Mouse (Mus musculus) neural tube, embryonic 10.5 days (tissue): ENCODE data around the gene Traf3ip3.
A peak's percentile ranks its signal among the peaks of the same experiment; 100 is the strongest.

Experiments
- DNase-seq: peaks from one replicate; pipeline ENCODE4 v3.0.0-alpha.2; 2017; ENCODE audit warnings: low spot score; ENCODE audit errors: extremely low spot score

Traf3ip3 gene

GRCm38 (mm10) chr1:193160317-193161032, 41.0 kb downstream of the Traf3ip3 start:
- peak; percentile 58 for DNase-seq

GRCm38 (mm10) chr1:193159613-193160012, 41.9 kb downstream of the Traf3ip3 start:
- no peak for DNase-seq

- no peak for DNase-seq
Observed at GRCm38 (mm10) chr1:193159163-193159562, 42.3 kb downstream of the Traf3ip3 start.

DNA sequence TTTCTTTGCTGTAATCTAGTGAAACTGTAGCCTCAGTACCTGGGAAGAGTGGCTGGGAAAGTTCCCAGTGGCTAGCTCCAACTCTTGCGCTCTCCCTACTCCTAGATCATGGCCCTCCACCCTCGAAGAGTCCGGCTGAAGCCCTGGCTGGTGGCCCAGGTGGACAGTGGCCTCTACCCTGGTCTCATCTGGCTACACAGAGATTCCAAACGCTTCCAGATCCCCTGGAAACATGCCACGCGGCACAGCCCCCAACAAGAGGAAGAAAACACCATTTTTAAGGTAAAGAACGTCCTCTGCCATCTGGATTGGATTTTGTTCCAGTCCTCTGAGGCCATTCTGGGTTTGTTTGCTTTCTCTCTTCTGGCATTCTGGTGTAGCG, 44.4 kb downstream of the Traf3ip3 start:
- no peak for DNase-seq

DNA sequence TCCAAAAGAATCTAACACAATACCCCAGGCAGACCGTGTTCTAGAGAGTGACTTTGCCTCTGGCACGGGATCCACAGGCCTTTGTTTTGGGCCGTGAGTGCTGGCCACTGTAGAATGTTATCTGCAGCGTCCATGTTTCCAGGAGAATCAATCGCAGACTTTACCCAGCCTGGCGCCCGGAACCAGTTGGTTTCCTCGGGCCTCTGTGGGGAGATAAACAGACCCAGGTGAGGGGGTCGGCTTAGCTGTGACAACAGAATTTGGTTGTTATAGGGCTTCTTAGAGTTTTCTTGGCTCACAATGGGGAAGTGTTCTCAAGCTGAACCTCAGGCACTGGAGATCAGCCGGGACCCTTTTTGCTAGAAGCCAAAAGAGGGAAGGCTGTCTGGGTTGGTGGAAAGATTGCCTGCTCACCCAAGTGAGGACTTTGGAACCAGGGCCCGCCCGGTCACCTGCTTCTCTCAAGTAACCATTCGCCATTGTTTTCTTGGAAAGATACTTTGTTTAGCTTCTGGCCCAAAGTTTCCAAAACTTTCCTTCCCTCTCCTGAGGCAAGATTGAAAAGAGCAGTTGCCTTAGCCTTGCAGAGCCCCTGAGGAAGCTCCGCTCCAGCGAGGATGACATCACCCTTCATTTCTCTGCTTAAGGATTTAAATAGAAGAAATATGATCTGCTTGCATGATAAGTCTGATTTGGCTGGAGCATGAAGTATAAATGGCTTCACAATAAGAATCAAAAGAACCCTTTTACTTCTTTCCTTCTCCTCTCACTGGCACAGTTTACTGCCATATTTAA, 45.0 kb downstream of the Traf3ip3 start:
- DNase-seq = no peak

DNA sequence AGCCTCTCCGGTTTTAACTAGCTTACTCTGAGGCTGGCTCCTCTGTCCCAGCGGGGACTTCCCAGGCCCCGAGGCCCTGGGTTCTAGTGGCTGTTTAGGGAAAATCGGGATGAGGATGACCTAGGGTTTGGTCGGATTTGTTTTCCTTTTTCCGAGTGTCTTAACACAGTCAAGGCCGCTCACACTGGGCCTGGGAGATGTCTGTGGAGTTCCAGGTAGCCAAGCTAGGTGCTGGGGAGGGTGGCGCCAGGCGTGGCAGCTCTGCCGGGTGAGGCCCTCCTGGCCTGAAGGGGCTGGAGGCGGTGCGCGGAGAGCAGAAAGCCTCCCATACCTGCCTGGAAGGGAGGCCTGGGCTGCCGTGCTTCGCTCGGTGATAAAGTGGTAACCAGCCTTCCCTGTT, 47.9 kb downstream of the Traf3ip3 start:
- no peak for DNase-seq

- DNase-seq = peak; percentile 45
Observed at GRCm38 (mm10) chr1:193152872-193153271, 48.6 kb downstream of the Traf3ip3 start, which contains the start of gene Irf6. TSS of gene Irf6 (plus strand) at chr1:193153111.

DNA sequence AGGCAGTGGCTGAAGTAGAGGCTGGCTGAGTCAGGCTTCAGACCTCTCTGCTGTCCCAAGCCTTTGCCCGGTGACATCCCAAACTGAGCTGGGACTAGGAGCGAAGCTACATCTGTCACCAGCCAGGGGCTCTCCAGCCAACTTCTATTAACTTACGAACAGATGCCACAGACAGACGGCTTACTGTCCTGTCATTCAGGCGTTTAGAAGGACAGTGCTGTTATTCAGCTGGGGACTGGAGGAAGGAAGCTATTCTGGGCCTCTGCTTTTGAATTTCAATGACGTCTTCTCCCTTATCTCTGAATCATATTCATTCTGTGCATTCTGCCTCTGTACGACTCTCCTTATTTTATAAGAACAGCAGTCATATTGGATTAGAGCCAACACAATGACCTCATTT, 50.4 kb downstream of the Traf3ip3 start:
- DNase-seq = no peak

DNA sequence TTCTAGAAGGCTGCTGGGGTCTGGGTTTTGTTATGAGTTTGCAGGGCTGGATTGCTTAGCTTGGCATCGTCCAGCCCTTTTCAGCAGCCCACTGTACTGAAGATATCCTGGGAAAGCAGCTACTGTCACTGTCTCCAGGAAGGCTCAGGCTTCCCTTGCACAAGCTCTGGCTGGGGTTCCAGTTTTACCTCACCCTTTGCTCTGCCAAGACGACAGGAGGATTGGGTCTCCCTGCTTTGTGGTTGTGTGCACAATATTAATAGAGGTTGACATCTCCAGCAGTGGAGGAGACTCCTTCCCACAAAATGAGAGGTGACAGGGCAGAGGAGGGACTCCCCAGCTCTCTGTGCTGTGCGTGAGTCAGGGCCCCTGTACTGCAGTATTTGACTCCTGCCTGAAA, 52.3 kb downstream of the Traf3ip3 start:
- no peak for DNase-seq

DNA sequence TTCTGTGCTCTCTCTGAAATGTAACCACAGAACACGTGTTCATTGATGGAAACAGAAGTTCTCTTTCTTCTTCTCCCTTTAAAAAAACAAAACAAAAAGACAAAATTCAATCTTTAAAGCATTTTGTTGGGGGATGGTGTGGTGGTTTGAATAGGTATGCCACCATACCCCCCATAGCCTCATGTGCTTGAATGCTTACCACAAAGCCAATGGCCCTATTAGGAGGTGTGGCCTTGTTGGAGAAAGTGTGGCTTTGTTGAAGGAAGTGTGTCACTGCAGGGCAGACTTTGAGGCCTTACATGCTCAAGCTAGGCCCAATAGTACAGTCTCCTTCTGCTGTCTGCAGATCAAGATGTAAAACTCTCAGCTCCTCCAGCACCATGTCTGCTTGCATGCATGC, 55.1 kb downstream of the Traf3ip3 start:
- no peak for DNase-seq

DNA sequence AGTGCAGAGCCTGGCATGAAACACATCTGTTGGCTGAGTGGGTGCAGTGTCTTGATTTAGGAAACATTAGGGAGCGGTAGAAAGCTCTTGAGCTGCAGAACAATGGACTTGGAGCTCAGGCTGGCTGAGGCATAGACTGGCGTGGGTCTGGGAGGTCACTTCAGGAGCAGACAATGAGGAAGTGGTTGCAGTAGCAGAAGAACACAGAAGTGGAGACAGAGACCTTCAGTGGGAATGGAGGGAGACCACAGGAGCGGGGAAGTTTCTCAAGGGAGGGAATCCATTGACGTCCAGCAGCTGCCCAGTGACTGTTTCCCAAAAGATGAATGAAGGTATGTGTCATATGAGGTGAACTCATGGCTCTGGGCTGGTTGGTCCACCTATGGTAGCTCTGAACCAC, 56.4 kb downstream of the Traf3ip3 start:
- DNase-seq = no peak

- no peak for DNase-seq
Observed at GRCm38 (mm10) chr1:193144516-193144915, 57.0 kb downstream of the Traf3ip3 start.

DNA sequence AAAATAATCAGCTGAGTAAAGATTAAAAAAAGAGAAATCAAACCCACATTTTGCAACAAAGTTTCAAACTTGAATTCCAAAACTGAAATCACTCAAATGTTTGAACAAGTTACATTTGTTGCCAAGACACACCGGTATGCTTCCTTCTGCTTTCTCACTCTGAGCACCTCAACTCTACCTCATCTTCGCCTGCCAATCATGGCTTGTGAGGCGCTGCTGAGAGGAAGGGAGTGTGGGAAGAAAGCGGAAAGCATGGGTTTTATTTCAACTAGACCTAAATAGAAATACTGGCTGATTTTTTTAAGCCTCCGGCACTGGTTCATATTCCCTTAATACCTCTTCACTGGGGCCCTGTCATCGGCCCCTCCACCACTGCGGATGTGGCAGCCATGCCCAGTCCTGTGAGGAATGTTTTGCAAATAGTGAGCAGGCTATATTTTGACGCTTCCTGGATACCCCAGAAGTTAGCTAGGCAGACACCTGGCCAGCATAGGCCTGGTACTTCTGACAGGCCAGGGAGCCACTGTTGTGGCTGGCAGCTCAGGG, 58.9 kb downstream of the Traf3ip3 start:
- DNase-seq = no peak

DNA sequence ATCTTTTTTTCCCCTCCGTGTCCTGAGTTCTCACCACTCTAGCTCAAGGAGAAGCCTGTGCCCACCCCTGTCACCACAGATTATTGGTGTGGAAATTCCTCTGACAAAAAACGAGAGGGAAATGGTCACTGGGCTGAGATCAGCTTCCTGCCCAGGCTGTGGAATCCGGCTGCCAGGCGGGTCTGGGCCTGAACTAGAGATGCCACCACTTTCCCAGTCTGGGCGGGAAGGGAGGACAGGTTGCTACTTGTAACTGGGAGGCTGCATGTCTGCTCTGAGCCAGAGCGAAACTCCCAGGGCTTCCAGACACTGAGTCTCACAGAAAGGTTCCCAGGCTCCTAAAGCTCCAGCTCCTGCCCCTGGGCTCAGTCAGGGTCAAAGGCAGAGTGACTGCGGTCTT, 60.4 kb downstream of the Traf3ip3 start:
- no peak for DNase-seq

DNA sequence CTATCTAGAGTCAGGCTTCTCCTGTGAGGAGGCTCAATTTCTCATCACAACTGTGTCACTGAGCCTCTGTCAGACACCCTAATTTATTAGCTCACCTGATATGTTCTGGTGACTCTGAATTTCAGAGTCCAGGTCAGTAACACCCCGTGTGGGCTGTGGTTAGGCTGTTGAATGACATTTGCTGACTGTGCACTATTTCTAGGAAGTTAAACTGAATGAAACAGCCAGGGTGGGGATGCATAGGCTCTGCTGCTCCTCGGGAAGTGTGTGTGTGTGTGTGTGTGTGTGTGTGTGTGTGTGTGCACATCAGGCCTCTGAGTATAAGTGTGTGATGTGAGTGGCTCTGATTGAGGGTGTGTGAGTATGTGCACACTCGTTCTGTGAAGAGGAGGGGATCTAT, 62.8 kb downstream of the Traf3ip3 start:
- DNase-seq = no peak

- DNase-seq = no peak
Observed at GRCm38 (mm10) chr1:193138087-193138486, 63.4 kb downstream of the Traf3ip3 start.

DNA sequence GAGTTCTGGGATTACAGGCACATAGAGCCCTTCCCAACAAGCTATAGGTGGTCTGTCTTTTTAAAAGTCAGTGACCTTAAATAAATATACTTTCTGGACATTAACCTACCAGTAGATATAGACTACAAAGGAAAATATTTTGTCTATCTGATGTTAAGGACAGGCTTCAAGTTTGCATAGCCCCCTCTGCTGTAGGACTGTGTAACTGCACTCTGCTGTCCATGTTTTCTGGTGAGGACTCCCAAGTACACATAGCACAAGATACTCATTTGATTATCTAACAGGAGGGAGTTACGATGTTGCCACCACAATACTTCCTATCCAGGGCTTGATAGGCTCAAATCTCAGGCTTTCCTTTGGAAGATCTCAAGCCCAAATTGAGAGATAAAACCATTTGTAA, 67.8 kb downstream of the Traf3ip3 start:
- DNase-seq = no peak

DNA sequence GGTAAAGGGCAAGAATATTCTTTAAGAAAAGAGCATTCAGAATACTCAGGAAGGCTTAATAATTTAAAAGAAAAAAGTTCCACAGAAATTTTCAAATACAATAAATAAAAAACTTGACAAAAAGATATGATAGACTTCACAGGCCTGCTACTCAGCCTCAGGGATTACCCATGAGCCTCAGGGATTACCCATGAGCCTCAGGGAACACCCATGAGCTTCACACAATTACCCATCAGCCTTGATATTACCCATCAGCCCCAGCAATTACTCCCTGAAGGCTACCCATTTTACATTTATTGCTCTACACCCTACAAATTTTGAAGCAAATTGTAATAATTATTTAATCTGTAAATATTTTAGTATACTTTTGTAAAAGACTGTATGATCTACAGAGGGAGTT, 69.1 kb downstream of the Traf3ip3 start:
- no peak for DNase-seq

DNA sequence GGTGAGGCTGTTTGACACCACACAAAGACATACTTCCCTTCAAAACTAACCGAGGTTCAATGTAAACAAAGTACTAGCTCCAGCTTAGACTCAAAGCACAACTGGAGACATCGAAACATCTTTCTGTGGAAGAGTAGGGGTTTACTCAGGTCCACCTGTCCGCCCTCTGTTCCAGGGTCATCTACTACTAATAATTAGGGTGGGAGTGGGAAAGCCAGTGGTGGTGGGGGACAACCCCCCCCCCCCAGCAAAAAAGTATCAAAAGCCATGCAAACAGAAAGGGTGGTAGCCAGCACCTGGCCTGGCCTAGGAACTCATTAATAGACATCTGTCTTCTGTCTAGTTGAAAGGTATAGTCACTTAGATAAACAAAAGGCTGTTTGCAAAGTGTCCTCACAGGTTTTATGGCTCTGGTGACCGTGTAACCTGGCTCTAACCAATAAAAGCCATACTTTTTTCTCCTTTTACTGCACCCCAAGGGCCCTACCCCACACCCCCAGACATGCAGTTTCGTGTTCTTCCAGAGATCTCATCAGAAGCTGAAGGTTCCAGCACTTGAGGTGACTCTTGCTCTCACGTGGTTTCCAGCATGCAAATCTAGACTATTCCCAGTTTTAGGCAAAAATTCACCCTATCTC, 70.1 kb downstream of the Traf3ip3 start:
- no peak for DNase-seq

GRCm38 (mm10) chr1:193130839-193131238, 70.7 kb downstream of the Traf3ip3 start:
- DNase-seq = no peak

GRCm38 (mm10) chr1:193130456-193130825, 71.1 kb downstream of the Traf3ip3 start:
- no peak for DNase-seq

DNA sequence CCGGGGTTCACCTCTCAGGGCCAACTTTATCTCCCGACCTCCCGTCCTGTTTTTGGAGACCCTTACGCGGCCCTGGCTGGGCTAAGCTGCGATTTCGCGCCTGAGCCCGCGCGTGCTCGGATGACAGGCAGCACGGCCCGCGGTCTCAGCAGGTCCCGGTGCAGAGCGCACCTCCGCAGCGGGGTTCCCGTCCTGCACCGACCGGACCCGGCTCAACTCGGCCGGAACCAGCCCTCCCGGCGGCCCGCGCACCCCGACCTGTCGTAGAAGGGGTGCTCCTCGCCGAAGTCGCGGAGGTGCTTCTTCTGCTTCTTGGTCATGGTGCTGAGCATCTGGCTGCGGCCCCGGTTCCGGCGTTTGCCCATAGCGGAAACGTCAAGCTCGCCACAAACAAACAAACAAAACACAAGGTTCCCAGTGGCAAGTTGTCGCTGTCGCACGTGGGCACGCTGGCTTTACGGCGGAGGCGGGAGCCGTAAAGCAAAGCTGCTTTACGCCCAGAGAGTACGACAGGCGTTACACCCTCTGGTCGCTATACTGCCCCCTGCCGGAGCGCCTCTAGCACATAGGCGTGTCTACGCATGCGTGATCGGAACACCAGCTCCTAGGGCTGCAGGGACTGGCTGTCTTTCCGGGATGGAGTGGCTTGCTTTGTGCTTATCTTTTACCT, 71.6 kb downstream of the Traf3ip3 start, which contains the start of gene Diexf:
Gene Diexf, minus strand, starts transcription at position 487 of the 670 bp plus-strand sequence.
- peak; percentile 100 for DNase-seq
